ENCODE assay signal across 17 mouse cellular contexts in the genomic region with DNA sequence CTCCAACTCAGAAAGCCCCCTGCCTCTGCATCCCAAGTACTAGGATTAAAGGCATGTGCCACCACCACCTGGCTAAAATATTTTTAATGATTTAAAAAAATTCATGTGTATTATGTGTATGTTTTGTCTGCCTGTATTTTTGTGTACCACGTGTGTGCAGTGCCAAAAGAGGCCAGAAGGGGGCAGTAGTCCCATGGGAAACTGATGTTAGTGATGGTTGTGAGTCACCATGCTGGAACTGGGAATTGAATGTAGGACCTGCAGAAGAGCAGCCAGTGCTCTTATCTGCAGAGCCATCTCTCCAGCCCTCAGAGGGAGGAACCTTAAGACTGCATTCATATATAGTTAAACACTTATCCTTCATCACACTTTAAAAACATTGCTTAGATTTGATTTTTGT. TPM values are rescaled to one million over a fixed set of nuclear protein-coding genes. Genes with fewer than 3 reads are reported as not detected.
DNase-seq lines count a peak whose midpoint lies in the region; ATAC-seq and TF ChIP-seq lines count a peak whose summit lies in the region.
"Had no signal": no experiment of that assay in that cellular context is flagged by ENCODE, and none has a peak within 500 bp of the region (broad histone marks: within the 10 kb centered on the region; RNA-seq: fewer than 3 reads in every experiment).

No protein-coding gene starts in this region.

- WGBS in intestine, postnatal 0 days = 65% methylated on average over 1 of the region's 1 CpGs
- WGBS in intestine, embryonic 16.5 days = 64% methylated on average over 1 of the region's 1 CpGs
- WGBS in midbrain, postnatal 0 days = 67% methylated on average over 1 of the region's 1 CpGs
- 78% methylated on average over 1 of the region's 1 CpGs for WGBS in midbrain, embryonic 14.5 days
- WGBS in neural tube, embryonic 15.5 days = 66% methylated on average over 1 of the region's 1 CpGs

- no peak overlapping the region for H3K9ac ChIP-seq in intestine, postnatal 0 days (ENCODE audit: low read depth, low read length)
- no peak overlapping the region for H3K9ac ChIP-seq in intestine, embryonic 16.5 days (ENCODE audit: low read depth, low read length)
- no peak overlapping the region for H3K9ac ChIP-seq in midbrain, postnatal 0 days (replicated peaks; ENCODE audit: low read length, poor library complexity, severe bottlenecking)
- no peak overlapping the region for H3K9ac ChIP-seq in midbrain, embryonic 14.5 days (replicated peaks; ENCODE audit: low read length)
- H3K9ac ChIP-seq in neural tube, embryonic 15.5 days (replicated peaks) = no peak overlapping the region
- H3K9ac ChIP-seq: embryonic facial prominence, embryonic 15.5 days; heart, embryonic 13.5 days; limb, embryonic 13.5 days had no signal

- TF ChIP-seq CTCF in intestine, postnatal 0 days (IDR thresholded peaks at IDR 0.05; ENCODE audit: low read depth) = peak; percentile 61
- TF ChIP-seq CTCF in midbrain, postnatal 0 days (IDR thresholded peaks at IDR 0.05) = peak; percentile 50

- DNase-seq in midbrain, postnatal 0 days (ENCODE audit: low spot score) = no peak
- no peak for DNase-seq in midbrain, embryonic 14.5 days
- peak; percentile 76 for DNase-seq in R1 (ENCODE audit: low read depth, low spot score)
- no peak for DNase-seq in left cerebral cortex, postnatal 36 days (ENCODE audit: low spot score in 2 of 2)
- DNase-seq: adrenal gland, adult 2 months; gastrocnemius, postnatal 25 days; kidney, postnatal 10 days; layer of hippocampus, postnatal 36 days had no signal

- no peaks in the 10 kb centered on the region for H3K9me3 ChIP-seq in intestine, postnatal 0 days (ENCODE audit: control insufficient read depth)
- H3K9me3 ChIP-seq in intestine, embryonic 16.5 days (ENCODE audit: control insufficient read depth, low read length) = peaks cover 5% of the 10 kb centered on the region; the same call in 1 of the 2 replicates
- H3K9me3 ChIP-seq in midbrain, postnatal 0 days (ENCODE audit: low read length) = no peaks in the 10 kb centered on the region
- H3K9me3 ChIP-seq in midbrain, embryonic 14.5 days (ENCODE audit: control insufficient read depth, low read length) = no peaks in the 10 kb centered on the region; the same call in 1 of the 2 replicates
- H3K9me3 ChIP-seq in neural tube, embryonic 15.5 days (replicated peaks) = no peaks in the 10 kb centered on the region; the same call in 1 of the 2 replicates
- H3K9me3 ChIP-seq: embryonic facial prominence, embryonic 15.5 days; limb, embryonic 13.5 days had no signal

- ATAC-seq in intestine, postnatal 0 days = no peak
- no peak for ATAC-seq in intestine, embryonic 16.5 days
- no peak for ATAC-seq in midbrain, postnatal 0 days (ENCODE audit: low FRiP score)
- no peak for ATAC-seq in midbrain, embryonic 14.5 days (ENCODE audit: low FRiP score, low TSS enrichment)
- ATAC-seq in neural tube, embryonic 15.5 days (ENCODE audit: low FRiP score) = no peak
- ATAC-seq: hindbrain, embryonic 16.5 days; midbrain, embryonic 16.5 days had no signal

- intact Hi-C loops in left cerebral cortex, postnatal 36 days (cut with DNase I) = no loop called here

- no peaks in the 10 kb centered on the region for H3K27me3 ChIP-seq in intestine, postnatal 0 days (replicated peaks; ENCODE audit: control insufficient read depth, insufficient read depth, low read length)
- no peaks in the 10 kb centered on the region for H3K27me3 ChIP-seq in intestine, embryonic 16.5 days (replicated peaks; ENCODE audit: control insufficient read depth, insufficient read depth, low read length)
- no peaks in the 10 kb centered on the region for H3K27me3 ChIP-seq in midbrain, postnatal 0 days (ENCODE audit: insufficient read depth, low read length)
- H3K27me3 ChIP-seq in midbrain, embryonic 14.5 days (ENCODE audit: control insufficient read depth, insufficient read depth, low read length) = no peaks in the 10 kb centered on the region
- no peaks in the 10 kb centered on the region for H3K27me3 ChIP-seq in neural tube, embryonic 15.5 days (replicated peaks)
- H3K27me3 ChIP-seq: embryonic facial prominence, embryonic 15.5 days; heart, embryonic 13.5 days; limb, embryonic 13.5 days had no signal

- peaks cover 7% of the 10 kb centered on the region for H3K4me1 ChIP-seq in intestine, postnatal 0 days (replicated peaks; ENCODE audit: control insufficient read depth, insufficient read depth, low read length)
- H3K4me1 ChIP-seq in intestine, embryonic 16.5 days (ENCODE audit: control insufficient read depth, insufficient read depth, low read length) = peaks cover 22% of the 10 kb centered on the region
- peaks cover 5% of the 10 kb centered on the region; the same call in 1 of the 2 replicates for H3K4me1 ChIP-seq in midbrain, postnatal 0 days (ENCODE audit: insufficient read depth, low read length)
- H3K4me1 ChIP-seq in midbrain, embryonic 14.5 days (ENCODE audit: control insufficient read depth, insufficient read depth, low read length) = peaks cover 12% of the 10 kb centered on the region
- H3K4me1 ChIP-seq in neural tube, embryonic 15.5 days = peaks cover 15% of the 10 kb centered on the region

- peak overlapping the region; percentile 63; the same call in 1 of the 2 replicates for H3K27ac ChIP-seq in intestine, postnatal 0 days (ENCODE audit: low read depth, low read length)
- H3K27ac ChIP-seq in intestine, embryonic 16.5 days (ENCODE audit: low read length) = no peak overlapping the region
- H3K27ac ChIP-seq in midbrain, postnatal 0 days (ENCODE audit: low read depth, low read length) = no peak overlapping the region
- no peak overlapping the region for H3K27ac ChIP-seq in midbrain, embryonic 14.5 days (replicated peaks; ENCODE audit: low read depth, low read length)
- no peak overlapping the region for H3K27ac ChIP-seq in neural tube, embryonic 15.5 days (replicated peaks)
- H3K27ac ChIP-seq: embryonic facial prominence, embryonic 15.5 days; heart, embryonic 13.5 days; limb, embryonic 13.5 days had no signal

- no peak overlapping the region for H3K4me2 ChIP-seq in intestine, postnatal 0 days (replicated peaks; ENCODE audit: low read depth)
- H3K4me2 ChIP-seq in intestine, embryonic 16.5 days (ENCODE audit: low read depth, low read length) = no peak overlapping the region
- H3K4me2 ChIP-seq in midbrain, postnatal 0 days (ENCODE audit: low read depth, low read length, poor library complexity, severe bottlenecking) = no peak overlapping the region
- no peak overlapping the region for H3K4me2 ChIP-seq in midbrain, embryonic 14.5 days (ENCODE audit: low read length)
- H3K4me2 ChIP-seq in neural tube, embryonic 15.5 days = no peak overlapping the region
- H3K4me2 ChIP-seq: embryonic facial prominence, embryonic 15.5 days; heart, embryonic 13.5 days; limb, embryonic 13.5 days had no signal

- no peak overlapping the region for H3K4me3 ChIP-seq in intestine, postnatal 0 days (ENCODE audit: low read depth, low read length)
- no peak overlapping the region for H3K4me3 ChIP-seq in intestine, embryonic 16.5 days (ENCODE audit: low read length)
- no peak overlapping the region for H3K4me3 ChIP-seq in midbrain, postnatal 0 days (ENCODE audit: low read depth, low read length)
- H3K4me3 ChIP-seq in midbrain, embryonic 14.5 days (replicated peaks; ENCODE audit: low read depth, low read length) = no peak overlapping the region
- H3K4me3 ChIP-seq in neural tube, embryonic 15.5 days (replicated peaks) = no peak overlapping the region
- H3K4me3 ChIP-seq: embryonic facial prominence, embryonic 15.5 days; heart, embryonic 13.5 days; limb, embryonic 13.5 days had no signal

- no peaks in the 10 kb centered on the region for H3K36me3 ChIP-seq in intestine, postnatal 0 days (ENCODE audit: control insufficient read depth, insufficient read depth)
- no peaks in the 10 kb centered on the region for H3K36me3 ChIP-seq in intestine, embryonic 16.5 days (ENCODE audit: control insufficient read depth, insufficient read depth, low read length)
- no peaks in the 10 kb centered on the region for H3K36me3 ChIP-seq in midbrain, postnatal 0 days (ENCODE audit: insufficient read depth, low read length)
- H3K36me3 ChIP-seq in midbrain, embryonic 14.5 days (ENCODE audit: control insufficient read depth, insufficient read depth, low read length) = no peaks in the 10 kb centered on the region
- no peaks in the 10 kb centered on the region for H3K36me3 ChIP-seq in neural tube, embryonic 15.5 days
- H3K36me3 ChIP-seq: embryonic facial prominence, embryonic 15.5 days; heart, embryonic 13.5 days; limb, embryonic 13.5 days had no signal

RNA-seq across cellular contexts. Expression of gene Slc46a1, which starts 3.6 kb away (rescaled TPM):
- polyA plus RNA-seq in intestine, postnatal 0 days (2015; fragmentation: Nextera tagmentation; extraction: Ambion mirVana) = 68.7 and 71.6 TPM in 2 replicates
- polyA plus RNA-seq in intestine, embryonic 16.5 days (2015; fragmentation: Nextera tagmentation; extraction: Ambion mirVana) = 11.0 and 12.8 TPM in 2 replicates
- 15.0 and 17.5 TPM in 2 replicates for total RNA-seq in midbrain, postnatal 0 days (2014; rRNA removed)
- polyA plus RNA-seq in midbrain, postnatal 0 days (2015; fragmentation: Nextera tagmentation; extraction: Ambion mirVana) = 19.1 and 19.6 TPM in 2 replicates
- 21.4 and 22.7 TPM in 2 replicates for polyA plus RNA-seq in midbrain, embryonic 14.5 days (2014; fragmentation: Nextera tagmentation; extraction: Ambion mirVana)
- 10 to 100 TPM in 1 of 2 experiments, 1 to 10 TPM in 1; 9.4 to 11.7 TPM for total RNA-seq in left cerebral cortex, postnatal 36 days (2021)
- polyA plus RNA-seq in neural tube, embryonic 15.5 days (2015; fragmentation: Nextera tagmentation; extraction: Ambion mirVana) = 23.4 and 26.0 TPM in 2 replicates

RNA-seq across cellular contexts. Expression of gene Sarm1, which starts 35.7 kb away (rescaled TPM):
- polyA plus RNA-seq in intestine, postnatal 0 days (2015; fragmentation: Nextera tagmentation; extraction: Ambion mirVana) = 0.94 and 1.0 TPM in 2 replicates
- 1.6 and 2.1 TPM in 2 replicates for polyA plus RNA-seq in intestine, embryonic 16.5 days (2015; fragmentation: Nextera tagmentation; extraction: Ambion mirVana)
- 63.2 and 66.3 TPM in 2 replicates for total RNA-seq in midbrain, postnatal 0 days (2014; rRNA removed)
- 39.8 and 40.1 TPM in 2 replicates for polyA plus RNA-seq in midbrain, postnatal 0 days (2015; fragmentation: Nextera tagmentation; extraction: Ambion mirVana)
- polyA plus RNA-seq in midbrain, embryonic 14.5 days (2014; fragmentation: Nextera tagmentation; extraction: Ambion mirVana) = 49.7 and 55.6 TPM in 2 replicates
- 10 to 100 TPM; 33.7 to 34.1 TPM for total RNA-seq in left cerebral cortex, postnatal 36 days (2021)
- polyA plus RNA-seq in neural tube, embryonic 15.5 days (2015; fragmentation: Nextera tagmentation; extraction: Ambion mirVana) = 38.8 and 49.0 TPM in 2 replicates

RNA-seq across cellular contexts. Expression of gene Vtn, which starts 37.0 kb away (rescaled TPM):
- polyA plus RNA-seq in intestine, postnatal 0 days (2015; fragmentation: Nextera tagmentation; extraction: Ambion mirVana) = 0.85 and 1.2 TPM in 2 replicates
- polyA plus RNA-seq in intestine, embryonic 16.5 days (2015; fragmentation: Nextera tagmentation; extraction: Ambion mirVana) = 18.1 and 29.3 TPM in 2 replicates
- 114 and 120 TPM in 2 replicates for total RNA-seq in midbrain, postnatal 0 days (2014; rRNA removed)
- 139 and 160 TPM in 2 replicates for polyA plus RNA-seq in midbrain, postnatal 0 days (2015; fragmentation: Nextera tagmentation; extraction: Ambion mirVana)
- 40.0 and 134 TPM in 2 replicates for polyA plus RNA-seq in midbrain, embryonic 14.5 days (2014; fragmentation: Nextera tagmentation; extraction: Ambion mirVana)
- 10 to 100 TPM; 65.9 to 80.3 TPM for total RNA-seq in left cerebral cortex, postnatal 36 days (2021)
- 151 and 156 TPM in 2 replicates for polyA plus RNA-seq in neural tube, embryonic 15.5 days (2015; fragmentation: Nextera tagmentation; extraction: Ambion mirVana)

RNA-seq across cellular contexts. Expression of gene Slc13a2, which starts 39.9 kb away (rescaled TPM):
- polyA plus RNA-seq in intestine, postnatal 0 days (2015; fragmentation: Nextera tagmentation; extraction: Ambion mirVana) = 31.4 and 36.6 TPM in 2 replicates
- polyA plus RNA-seq in intestine, embryonic 16.5 days (2015; fragmentation: Nextera tagmentation; extraction: Ambion mirVana) = 4.6 and 6.7 TPM in 2 replicates
- not detected in 2 replicates for total RNA-seq in midbrain, postnatal 0 days (2014; rRNA removed)
- not detected in 2 replicates for polyA plus RNA-seq in midbrain, postnatal 0 days (2015; fragmentation: Nextera tagmentation; extraction: Ambion mirVana)
- polyA plus RNA-seq in midbrain, embryonic 14.5 days (2014; fragmentation: Nextera tagmentation; extraction: Ambion mirVana) = not detected in 2 replicates
- not detected for total RNA-seq in left cerebral cortex, postnatal 36 days (2021)
- polyA plus RNA-seq in neural tube, embryonic 15.5 days (2015; fragmentation: Nextera tagmentation; extraction: Ambion mirVana) = 0.42 TPM in 1 of 2 replicates, not detected in the other
- total RNA-seq: adrenal gland, adult 2 months; gastrocnemius, postnatal 25 days; layer of hippocampus, postnatal 36 days had no signal
- polyA plus RNA-seq: heart, embryonic 13.5 days; hindbrain, embryonic 16.5 days; limb, embryonic 13.5 days; midbrain, embryonic 16.5 days; neural tube, embryonic 14.5 days had no signal

RNA-seq across cellular contexts. Expression of gene Sebox, which starts 41.4 kb away (rescaled TPM):
- not detected in 2 replicates for polyA plus RNA-seq in intestine, postnatal 0 days (2015; fragmentation: Nextera tagmentation; extraction: Ambion mirVana)
- not detected in 2 replicates for polyA plus RNA-seq in intestine, embryonic 16.5 days (2015; fragmentation: Nextera tagmentation; extraction: Ambion mirVana)
- 0.71 TPM in 1 of 2 replicates, not detected in the other for total RNA-seq in midbrain, postnatal 0 days (2014; rRNA removed)
- polyA plus RNA-seq in midbrain, postnatal 0 days (2015; fragmentation: Nextera tagmentation; extraction: Ambion mirVana) = not detected in 2 replicates
- polyA plus RNA-seq in midbrain, embryonic 14.5 days (2014; fragmentation: Nextera tagmentation; extraction: Ambion mirVana) = not detected in 2 replicates
- 1 to 10 TPM in 1 of 2 experiments, under 1 TPM in 1; 0.50 to 2.1 TPM for total RNA-seq in left cerebral cortex, postnatal 36 days (2021)
- 0.12 TPM in 1 of 2 replicates, not detected in the other for polyA plus RNA-seq in neural tube, embryonic 15.5 days (2015; fragmentation: Nextera tagmentation; extraction: Ambion mirVana)
- total RNA-seq: adrenal gland, adult 2 months; gastrocnemius, postnatal 25 days had no signal
- polyA plus RNA-seq: adrenal gland, adult 2 months; embryonic facial prominence, embryonic 15.5 days; heart, embryonic 13.5 days; limb, embryonic 13.5 days; neural tube, embryonic 14.5 days had no signal

Comparison
In these comparisons a context has a peak if more than half of its experiments do, and no peak if none do; other contexts are left out.
1. RNA of gene Sarm1, which starts 35.7 kb away (polyA plus RNA-seq): 49.7 to 55.6 TPM in midbrain, embryonic 14.5 days, 38.8 to 49.0 TPM in neural tube, embryonic 15.5 days and 39.8 to 40.1 TPM in midbrain, postnatal 0 days; 1.6 to 2.1 TPM in intestine, embryonic 16.5 days and 0.94 to 1.0 TPM in intestine, postnatal 0 days; every median in the first group is over 10 times any median in the second.